Mouse (Mus musculus) forebrain, postnatal 0 days (tissue): ENCODE results near the gene Pik3cd. TPM values are rescaled to one million over a fixed set of nuclear protein-coding genes. Genes with fewer than 3 reads are reported as not detected.
A peak's percentile ranks its signal among the peaks of the same experiment; 100 is the strongest.

Source experiments
- ATAC-seq: fragments of 200-750 bp; cut with Nextera tagmentation; 2 replicates; pipeline ENCODE4 v1.8.0; 2017; ENCODE audit warnings: mild to moderate bottlenecking, moderate library complexity
- DNase-seq: peaks from one replicate; pipeline ENCODE4 v3.0.0-alpha.2; 2015
- H3K27ac ChIP-seq: fragments of 300-500 bp; sonication (generic); 2 replicates; pipeline ENCODE4 v1.5.1; 2014; ENCODE audit warnings: low read depth, mild to moderate bottlenecking, antibody characterized with exemption, low read length, moderate library complexity, mixed read lengths
- H3K27me3 ChIP-seq: fragments of 300-500 bp; sonication (generic); 2 replicates; pipeline ENCODE4 v1.6.1; 2014; ENCODE audit warnings: mild to moderate bottlenecking, low read length, mixed read lengths; ENCODE audit not compliant: insufficient read depth
- H3K36me3 ChIP-seq: fragments of 300-500 bp; sonication (generic); 2 replicates; pipeline ENCODE4 v1.6.1; 2014; ENCODE audit warnings: mild to moderate bottlenecking, moderate library complexity; ENCODE audit not compliant: insufficient read depth
- H3K4me1 ChIP-seq: fragments of 300-500 bp; sonication (generic); 2 replicates; pipeline ENCODE4 v1.6.1; 2014; ENCODE audit warnings: antibody characterized with exemption; ENCODE audit not compliant: insufficient read depth
- H3K4me2 ChIP-seq: fragments of 300-500 bp; sonication (generic); 2 replicates; pipeline ENCODE4 v1.6.1; 2014; ENCODE audit warnings: low read depth, mild to moderate bottlenecking, moderate library complexity
- H3K4me3 ChIP-seq: fragments of 300-500 bp; sonication (generic); 2 replicates; pipeline ENCODE4 v1.5.1; 2014; ENCODE audit warnings: low read depth, low read length, mixed read lengths
- H3K9ac ChIP-seq: fragments of 300-500 bp; sonication (generic); 2 replicates; pipeline ENCODE4 v1.6.1; 2014; ENCODE audit warnings: mild to moderate bottlenecking
- H3K9me3 ChIP-seq: fragments of 300-500 bp; sonication (generic); 2 replicates; pipeline ENCODE4 v1.6.1; 2016; ENCODE audit warnings: low read length
- CTCF ChIP-seq: sonication (generic); IDR thresholded peaks from 2 replicates; pipeline ENCODE4 v1.5.1; 2016; ENCODE audit warnings: antibody characterized with exemption, control low read depth, low read depth
- WGBS: fragments of 180-500 bp; shearing (Covaris S2); extraction: QIAGEN DNeasy Blood & Tissue Kit; methylation state at CpG from one replicate; pipeline ENCODE4 v1.1.7; 2014; 5-methylcytosine and 5-hydroxymethylcytosine counted together
- polyA plus RNA-seq: library from polyadenylated mRNA; unstranded; fragments of >200 nt; fragmentation: Nextera tagmentation; extraction: Ambion mirVana; gene quantifications from 2 replicates; pipeline ENCODE4 v1.2.1, GENCODE M21; 2015
- total RNA-seq: library from RNA; depleted of rRNA; stranded (reverse); fragments of >200 nt; gene quantifications from 2 replicates; pipeline ENCODE4 v1.2.3, GENCODE M21; 2014

Pik3cd gene
- total and polyA plus RNA-seq, 2 experiments from 2014 or later: 11.7 to 17.0 TPM

- Histone ChIP-seq H3K9ac (no peak overlapping the region), H3K4me1 (no peaks in the 10 kb centered on the region), H3K27ac (no peak overlapping the region), H3K27me3 (no peaks in the 10 kb centered on the region), H3K4me3 (no peak overlapping the region), H3K4me2 (no peak overlapping the region), H3K9me3 (peaks cover 4% of the 10 kb centered on the region; the same call in 1 of the 2 replicates), H3K36me3 (peaks cover 4% of the 10 kb centered on the region; the same call in 1 of the 2 replicates)
- DNase-seq (no peak), ATAC-seq (no peak)
- 37% methylated on average over 7 of the region's 8 CpGs for WGBS
- no peak for TF ChIP-seq CTCF
Measured at GRCm38 (mm10) chr4:149609256-149610025, 92.9 kb downstream of the Pik3cd start.

GRCm38 (mm10) chr4:149608309-149608638, 94.1 kb downstream of the Pik3cd start:
- no peaks in the 10 kb centered on the region for H3K36me3 ChIP-seq
- no peaks in the 10 kb centered on the region for H3K4me1 ChIP-seq
- DNase-seq (no peak), ATAC-seq (no peak)
- WGBS: 91% methylated on average over 6 of the region's 6 CpGs
- H3K27ac ChIP-seq: no peak overlapping the region
- no peak overlapping the region for H3K9ac ChIP-seq
- no peaks in the 10 kb centered on the region for H3K27me3 ChIP-seq
- TF ChIP-seq CTCF: no peak
- H3K4me3 ChIP-seq: no peak overlapping the region
- H3K9me3 ChIP-seq: peaks cover under 1% of the 10 kb centered on the region; the same call in 1 of the 2 replicates
- no peak overlapping the region for H3K4me2 ChIP-seq

GRCm38 (mm10) chr4:149607591-149608308, 94.6 kb downstream of the Pik3cd start:
- Histone ChIP-seq H3K4me3 (no peak overlapping the region), H3K27me3 (no peaks in the 10 kb centered on the region), H3K36me3 (no peaks in the 10 kb centered on the region), H3K9me3 (no peaks in the 10 kb centered on the region), H3K4me1 (no peaks in the 10 kb centered on the region), H3K4me2 (no peak overlapping the region), H3K27ac (0 out of 2 replicates have a peak overlapping the region, but pooled peaks have one; percentile 15), H3K9ac (no peak overlapping the region)
- WGBS: 55% methylated on average over 20 of the region's 20 CpGs
- ATAC-seq (peak; percentile 59), DNase-seq (no peak)
- TF ChIP-seq CTCF: no peak

GRCm38 (mm10) chr4:149606766-149607358, 95.5 kb downstream of the Pik3cd start:
- no peak for ATAC-seq
- Histone ChIP-seq H3K9me3 (no peaks in the 10 kb centered on the region), H3K9ac (no peak overlapping the region), H3K4me1 (no peaks in the 10 kb centered on the region), H3K27me3 (no peaks in the 10 kb centered on the region), H3K4me2 (no peak overlapping the region), H3K36me3 (no peaks in the 10 kb centered on the region), H3K4me3 (no peak overlapping the region), H3K27ac (no peak overlapping the region)
- no peak for TF ChIP-seq CTCF
- 62% methylated on average over 15 of the region's 15 CpGs for WGBS
- DNase-seq: no peak

- no peaks in the 10 kb centered on the region for H3K27me3 ChIP-seq
- H3K4me3 ChIP-seq: no peak overlapping the region
- H3K27ac ChIP-seq: no peak overlapping the region
- 74% methylated on average over 18 of the region's 18 CpGs for WGBS
- no peak overlapping the region for H3K9ac ChIP-seq
- H3K36me3 ChIP-seq: no peaks in the 10 kb centered on the region
- no peaks in the 10 kb centered on the region for H3K9me3 ChIP-seq
- no peak overlapping the region for H3K4me2 ChIP-seq
- ATAC-seq (peak; percentile 42; the same call in 1 of the 2 replicates), DNase-seq (peak; percentile 49)
- TF ChIP-seq CTCF: no peak
- no peaks in the 10 kb centered on the region for H3K4me1 ChIP-seq
Measured at GRCm38 (mm10) chr4:149606056-149606455, 96.3 kb downstream of the Pik3cd start.

- H3K27ac ChIP-seq: no peak overlapping the region
- no peak for ATAC-seq
- H3K4me1 ChIP-seq: no peaks in the 10 kb centered on the region
- no peak overlapping the region for H3K4me2 ChIP-seq
- no peaks in the 10 kb centered on the region for H3K27me3 ChIP-seq
- no peak overlapping the region for H3K4me3 ChIP-seq
- 79% methylated on average over 3 of the region's 3 CpGs for WGBS
- no peaks in the 10 kb centered on the region for H3K36me3 ChIP-seq
- no peak overlapping the region for H3K9ac ChIP-seq
- H3K9me3 ChIP-seq: no peaks in the 10 kb centered on the region
- DNase-seq: no peak
- peak; percentile 34; the same call in 1 of the 2 replicates for TF ChIP-seq CTCF
Measured at GRCm38 (mm10) chr4:149604518-149604917, 97.9 kb downstream of the Pik3cd start.

GRCm38 (mm10) chr4:149603860-149604259, 98.5 kb downstream of the Pik3cd start:
- no peaks in the 10 kb centered on the region for H3K4me1 ChIP-seq
- no peaks in the 10 kb centered on the region for H3K9me3 ChIP-seq
- no peak overlapping the region for H3K4me2 ChIP-seq
- H3K27me3 ChIP-seq: no peaks in the 10 kb centered on the region
- no peak overlapping the region for H3K27ac ChIP-seq
- no peak for ATAC-seq
- WGBS: 76% methylated on average over 1 of the region's 1 CpGs
- H3K9ac ChIP-seq: no peak overlapping the region
- TF ChIP-seq CTCF: no peak
- no peak for DNase-seq
- no peak overlapping the region for H3K4me3 ChIP-seq
- no peaks in the 10 kb centered on the region for H3K36me3 ChIP-seq
